Comparison of ENCODE assay signal across 22 mouse cellular contexts in genomic region chr3:21294776-21295175, GRCm38 (mm10).
DNase-seq lines count a peak whose midpoint lies in the region; ATAC-seq lines count a peak whose summit lies in the region.
"Had no signal": no experiment of that assay in that cellular context is flagged by ENCODE, and none has a peak within 500 bp of the region (broad histone marks: within the 10 kb centered on the region; RNA-seq: fewer than 3 reads in every experiment).

No protein-coding gene starts in this region.

- H3K27me3 ChIP-seq in intestine, embryonic 16.5 days (replicated peaks; ENCODE audit: control insufficient read depth, insufficient read depth, low read length): no peaks in the 10 kb centered on the region
- no peaks in the 10 kb centered on the region for H3K27me3 ChIP-seq in stomach, embryonic 16.5 days (ENCODE audit: control insufficient read depth, insufficient read depth, low read length)
- H3K27me3 ChIP-seq: embryonic facial prominence, embryonic 13.5 days; embryonic facial prominence, embryonic 15.5 days; forebrain, embryonic 13.5 days; forebrain, embryonic 15.5 days had no signal

- ATAC-seq in intestine, embryonic 16.5 days: peak; percentile 90
- ATAC-seq in stomach, embryonic 16.5 days (ENCODE audit: insufficient read depth, low FRiP score): peak; percentile 29; the same call in 1 of the 2 replicates
- ATAC-seq: forebrain, embryonic 13.5 days; forebrain, embryonic 15.5 days had no signal

- 76% methylated on average over 3 of the region's 3 CpGs for WGBS in intestine, embryonic 16.5 days
- 75% methylated on average over 3 of the region's 3 CpGs for WGBS in stomach, embryonic 16.5 days

- H3K27ac ChIP-seq in intestine, embryonic 16.5 days (ENCODE audit: low read length): no peak overlapping the region
- no peak overlapping the region for H3K27ac ChIP-seq in stomach, embryonic 16.5 days (ENCODE audit: low read length)
- H3K27ac ChIP-seq: embryonic facial prominence, embryonic 13.5 days; embryonic facial prominence, embryonic 15.5 days; forebrain, embryonic 13.5 days; forebrain, embryonic 15.5 days had no signal

- no peaks in the 10 kb centered on the region for H3K4me1 ChIP-seq in intestine, embryonic 16.5 days (ENCODE audit: control insufficient read depth, insufficient read depth, low read length)
- no peaks in the 10 kb centered on the region for H3K4me1 ChIP-seq in stomach, embryonic 16.5 days (ENCODE audit: control insufficient read depth, insufficient read depth, low read length)
- H3K4me1 ChIP-seq: embryonic facial prominence, embryonic 15.5 days had no signal

- H3K36me3 ChIP-seq in intestine, embryonic 16.5 days (ENCODE audit: control insufficient read depth, insufficient read depth, low read length): no peaks in the 10 kb centered on the region
- H3K36me3 ChIP-seq in stomach, embryonic 16.5 days (ENCODE audit: control insufficient read depth, insufficient read depth, low read length): no peaks in the 10 kb centered on the region
- H3K36me3 ChIP-seq: embryonic facial prominence, embryonic 13.5 days; embryonic facial prominence, embryonic 15.5 days; forebrain, embryonic 15.5 days had no signal

- H3K4me2 ChIP-seq in intestine, embryonic 16.5 days (ENCODE audit: low read depth, low read length): no peak overlapping the region
- H3K4me2 ChIP-seq in stomach, embryonic 16.5 days (ENCODE audit: low read depth, low read length): no peak overlapping the region
- H3K4me2 ChIP-seq: embryonic facial prominence, embryonic 13.5 days; embryonic facial prominence, embryonic 15.5 days; forebrain, embryonic 13.5 days; forebrain, embryonic 15.5 days had no signal

- DNase-seq in gonadal fat pad, adult 2 months (ENCODE audit: low read depth): peak; percentile 9
- no peak for DNase-seq in layer of hippocampus, postnatal 14 days (ENCODE audit: low spot score in 2 of 2)
- DNase-seq in layer of hippocampus, adult 9-11 months: no peak
- DNase-seq in gastrocnemius, postnatal 4 days (ENCODE audit: low spot score in 2 of 2): no peak
- DNase-seq in urinary bladder, postnatal 10 days (ENCODE audit: low spot score): no peak
- DNase-seq: adrenal gland, adult 2 months; adrenal gland, postnatal 10 days; adrenal gland, postnatal 25 days; cerebellum, adult 11 months; cerebellum, adult 18-20 months; cerebellum, adult 8-10 months; cerebellum, adult 9-11 months; cerebellum, postnatal 14 days; cerebellum, postnatal 36 days; embryo, embryonic 11 days had no signal

- H3K9me3 ChIP-seq in intestine, embryonic 16.5 days (ENCODE audit: control insufficient read depth, low read length): no peaks in the 10 kb centered on the region
- no peaks in the 10 kb centered on the region for H3K9me3 ChIP-seq in stomach, embryonic 16.5 days (replicated peaks; ENCODE audit: control insufficient read depth, low read length)
- H3K9me3 ChIP-seq: embryonic facial prominence, embryonic 13.5 days; embryonic facial prominence, embryonic 15.5 days; forebrain, embryonic 13.5 days; forebrain, embryonic 15.5 days had no signal

- no peak overlapping the region for H3K4me3 ChIP-seq in intestine, embryonic 16.5 days (ENCODE audit: low read length)
- H3K4me3 ChIP-seq in stomach, embryonic 16.5 days (replicated peaks; ENCODE audit: low read length): no peak overlapping the region
- H3K4me3 ChIP-seq: embryonic facial prominence, embryonic 13.5 days; embryonic facial prominence, embryonic 15.5 days; erythroblast, embryonic 14.5 days; forebrain, embryonic 13.5 days; forebrain, embryonic 15.5 days had no signal

- H3K9ac ChIP-seq in intestine, embryonic 16.5 days (ENCODE audit: low read depth, low read length): no peak overlapping the region
- H3K9ac ChIP-seq in stomach, embryonic 16.5 days (ENCODE audit: low read length): no peak overlapping the region
- H3K9ac ChIP-seq: embryonic facial prominence, embryonic 13.5 days; embryonic facial prominence, embryonic 15.5 days; forebrain, embryonic 13.5 days; forebrain, embryonic 15.5 days had no signal
